Mouse (Mus musculus) thymus, postnatal 0 days (tissue): ENCODE measurements around the gene D6Wsu163e. TPM values are rescaled to one million over a fixed set of nuclear protein-coding genes. Genes with fewer than 3 reads are reported as not detected.

Experiments used
- DNase-seq: peaks from one replicate; pipeline ENCODE4 v3.0.0-alpha.2; 2015; ENCODE audit warnings: low spot score
- polyA plus RNA-seq: library from polyadenylated mRNA; unstranded; fragments of >200 nt; fragmentation: Nextera tagmentation; extraction: Ambion mirVana; gene quantifications from 2 replicates; pipeline ENCODE4 v1.2.1, GENCODE M21; 2015

The D6Wsu163e gene
- polyA plus RNA-seq, 1 experiment from 2014 or later = 21.4 TPM

GRCm38 (mm10) chr6:127005646-127006045 lies 65.9 kb downstream of the D6Wsu163e start:
- DNase-seq = no peak

DNA sequence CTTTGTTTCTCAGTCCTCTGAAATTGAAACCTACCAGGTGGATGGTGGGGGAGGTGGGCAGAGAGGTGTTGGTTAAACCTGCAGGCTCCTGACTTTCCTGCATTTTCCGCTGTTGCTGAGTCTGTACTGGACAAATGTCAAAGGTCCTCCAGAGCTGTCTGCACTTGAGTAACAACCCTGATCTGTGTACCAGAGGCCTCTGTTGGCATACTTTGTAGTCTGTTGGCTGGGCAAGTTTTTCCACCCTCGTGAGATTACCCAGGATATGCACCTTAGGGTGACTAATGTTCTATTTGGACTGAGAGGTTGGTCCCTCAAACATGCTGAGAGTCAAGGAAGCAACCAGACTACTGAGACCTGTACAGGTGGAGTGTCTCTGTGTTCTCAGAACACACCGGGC lies 66.8 kb downstream of the D6Wsu163e start:
- no peak for DNase-seq

GRCm38 (mm10) chr6:127010021-127010420 lies 70.3 kb downstream of the D6Wsu163e start:
- DNase-seq = no peak

GRCm38 (mm10) chr6:127011947-127012535 lies 72.3 kb downstream of the D6Wsu163e start:
- DNase-seq = no peak

- DNase-seq = no peak
Measured at GRCm38 (mm10) chr6:127014906-127015770, 75.4 kb downstream of the D6Wsu163e start, which contains the start of gene Fgf6. Gene Fgf6 (plus strand): TSS chr6:127015586.

GRCm38 (mm10) chr6:127019254-127019653 lies 79.5 kb downstream of the D6Wsu163e start:
- DNase-seq = no peak

GRCm38 (mm10) chr6:127020431-127020830 lies 80.7 kb downstream of the D6Wsu163e start:
- DNase-seq = no peak

DNA sequence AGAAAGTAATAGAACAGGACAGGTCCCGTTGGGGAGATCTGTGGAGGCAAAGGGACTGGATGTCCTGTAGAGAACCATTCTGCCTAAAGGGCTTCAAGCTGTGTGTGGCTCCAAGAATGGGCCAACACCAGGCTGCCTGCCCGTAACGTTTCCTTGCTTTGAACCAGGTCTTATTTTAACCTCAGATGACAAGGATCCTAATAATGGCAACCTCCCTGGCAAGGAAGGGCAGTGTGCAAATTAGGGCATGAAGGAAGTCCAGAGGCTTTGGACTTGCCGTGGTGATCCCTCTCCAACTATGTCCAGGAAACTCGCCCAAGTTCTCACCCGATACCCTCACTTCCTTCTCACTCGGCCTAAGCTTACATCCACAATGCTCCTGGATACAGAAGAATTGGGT lies 85.1 kb downstream of the D6Wsu163e start:
- no peak for DNase-seq

Other genes starting within 250 kb of the D6Wsu163e start
- gene Kcna6, start 199.3 kb upstream of the D6Wsu163e start, polyA plus RNA-seq = 0.12 and 0.18 TPM in 2 replicates
- gene Ndufa9, start 90.8 kb upstream of the D6Wsu163e start, polyA plus RNA-seq = 218 and 220 TPM in 2 replicates
- not detected in 2 replicates for gene Akap3, start 86.9 kb upstream of the D6Wsu163e start, polyA plus RNA-seq
- gene Dyrk4, start 18.1 kb upstream of the D6Wsu163e start, polyA plus RNA-seq = 2.6 and 2.9 TPM in 2 replicates
- 65.6 and 69.6 TPM in 2 replicates for gene Rad51ap1, start 375 bp upstream of the D6Wsu163e start, polyA plus RNA-seq
- not detected in 2 replicates for gene Fgf6, start 75.6 kb downstream of the D6Wsu163e start, polyA plus RNA-seq
- 0.12 and 0.20 TPM in 2 replicates for gene Fgf23, start 132.9 kb downstream of the D6Wsu163e start, polyA plus RNA-seq
- gene Tigar, start 169.6 kb downstream of the D6Wsu163e start, polyA plus RNA-seq = 3.0 and 3.2 TPM in 2 replicates
- gene Ccnd2, start 212.2 kb downstream of the D6Wsu163e start, polyA plus RNA-seq = 279 and 280 TPM in 2 replicates